Mouse (Mus musculus): ENCODE measurements around the gene Sh2d4b.

DNA sequence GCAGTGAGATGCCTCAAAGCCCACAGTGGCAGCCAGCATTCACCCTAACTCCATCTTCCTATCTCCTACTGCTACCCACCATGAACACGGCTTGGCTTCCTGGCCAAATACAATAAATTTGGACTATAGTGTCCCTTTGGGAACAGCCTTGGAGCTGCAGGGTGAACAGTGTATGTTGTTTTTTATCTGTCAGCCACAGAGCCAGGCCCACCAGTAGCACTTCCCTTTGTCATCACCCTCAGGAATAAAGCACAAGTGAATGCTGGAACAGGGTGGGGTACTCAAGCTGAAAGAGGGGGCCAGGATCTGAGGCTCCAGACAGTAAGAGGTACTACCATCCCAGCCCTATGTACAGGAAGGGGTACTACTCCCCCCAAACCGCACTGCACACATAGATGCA, 42.0 kb upstream of the Sh2d4b start:
- no peak for TF ChIP-seq CTCF (IDR thresholded peaks at IDR 0.05; ENCODE audit: control insufficient read depth, insufficient read depth, insufficient read length)
- TF ChIP-seq MYOG (IDR thresholded peaks at IDR 0.05; ENCODE audit: control insufficient read depth, extremely low read depth, insufficient read length) = no peak
- TF ChIP-seq MAX (IDR thresholded peaks at IDR 0.05) = no peak

All from C2C12 (cell line).